Mouse (Mus musculus) thymus, postnatal 0 days (tissue): ENCODE data around the gene Cfap43. TPM values are rescaled to one million over a fixed set of nuclear protein-coding genes. Genes with fewer than 3 reads are reported as not detected.
"Not testable (repeated sequence)": the region's sequence is repeated elsewhere in the genome, so short reads cannot be mapped to it uniquely, and the experiment has no call there.

ENCODE experiments used
- DNase-seq: peaks from one replicate; pipeline ENCODE4 v3.0.0-alpha.2; 2015; ENCODE audit warnings: low spot score
- polyA plus RNA-seq: library from polyadenylated mRNA; unstranded; fragments of >200 nt; fragmentation: Nextera tagmentation; extraction: Ambion mirVana; gene quantifications from 2 replicates; pipeline ENCODE4 v1.2.1, GENCODE M21; 2015

Cfap43 gene
- polyA plus RNA-seq, 1 experiment from 2014 or later, result 0.20 TPM

- peak; percentile 51 for DNase-seq
Measured at GRCm38 (mm10) chr19:47854796-47855783, 64.0 kb downstream of the Cfap43 start, which contains the start of gene Gsto1. TSS of gene Gsto1 (plus strand) at chr19:47854970.

GRCm38 (mm10) chr19:47853951-47854795, 64.9 kb downstream of the Cfap43 start:
- DNase-seq, result no peak

- DNase-seq, result no peak
Measured at GRCm38 (mm10) chr19:47853053-47853452, 66.0 kb downstream of the Cfap43 start.

- DNase-seq, result not testable (repeated sequence)
Measured at GRCm38 (mm10) chr19:47852131-47852530, 67.0 kb downstream of the Cfap43 start.

GRCm38 (mm10) chr19:47849735-47850134, 69.4 kb downstream of the Cfap43 start:
- no peak for DNase-seq

- not testable (repeated sequence) for DNase-seq
Measured at GRCm38 (mm10) chr19:47841234-47841633, 77.9 kb downstream of the Cfap43 start.

GRCm38 (mm10) chr19:47837527-47837901, 81.6 kb downstream of the Cfap43 start:
- no peak for DNase-seq

GRCm38 (mm10) chr19:47836701-47837526, 82.2 kb downstream of the Cfap43 start:
- DNase-seq, result peak; percentile 49

GRCm38 (mm10) chr19:47835776-47836175, 83.3 kb downstream of the Cfap43 start:
- DNase-seq, result no peak

- no peak for DNase-seq
Measured at GRCm38 (mm10) chr19:47834614-47835013, 84.5 kb downstream of the Cfap43 start.

- DNase-seq, result no peak
Measured at GRCm38 (mm10) chr19:47832316-47832715, 86.8 kb downstream of the Cfap43 start.

- DNase-seq, result no peak
Measured at GRCm38 (mm10) chr19:47831111-47831510, 88.0 kb downstream of the Cfap43 start.

- no peak for DNase-seq
Measured at GRCm38 (mm10) chr19:47829913-47830450, 89.1 kb downstream of the Cfap43 start.

GRCm38 (mm10) chr19:47824026-47824425, 95.1 kb downstream of the Cfap43 start:
- DNase-seq, result no peak

- DNase-seq, result no peak
Measured at GRCm38 (mm10) chr19:47822143-47822796, 96.8 kb downstream of the Cfap43 start.

- DNase-seq, result no peak
Measured at GRCm38 (mm10) chr19:47821494-47821872, 97.6 kb downstream of the Cfap43 start.

GRCm38 (mm10) chr19:47820832-47821493, 98.1 kb downstream of the Cfap43 start:
- peak; percentile 63 for DNase-seq

GRCm38 (mm10) chr19:47817692-47818091, 101.4 kb downstream of the Cfap43 start:
- DNase-seq, result no peak

GRCm38 (mm10) chr19:47814721-47815120, 104.4 kb downstream of the Cfap43 start:
- no peak for DNase-seq

GRCm38 (mm10) chr19:47812091-47812490, 107.0 kb downstream of the Cfap43 start:
- DNase-seq, result no peak
